10 mouse cellular contexts compared by ENCODE assay signal in the genomic region with DNA sequence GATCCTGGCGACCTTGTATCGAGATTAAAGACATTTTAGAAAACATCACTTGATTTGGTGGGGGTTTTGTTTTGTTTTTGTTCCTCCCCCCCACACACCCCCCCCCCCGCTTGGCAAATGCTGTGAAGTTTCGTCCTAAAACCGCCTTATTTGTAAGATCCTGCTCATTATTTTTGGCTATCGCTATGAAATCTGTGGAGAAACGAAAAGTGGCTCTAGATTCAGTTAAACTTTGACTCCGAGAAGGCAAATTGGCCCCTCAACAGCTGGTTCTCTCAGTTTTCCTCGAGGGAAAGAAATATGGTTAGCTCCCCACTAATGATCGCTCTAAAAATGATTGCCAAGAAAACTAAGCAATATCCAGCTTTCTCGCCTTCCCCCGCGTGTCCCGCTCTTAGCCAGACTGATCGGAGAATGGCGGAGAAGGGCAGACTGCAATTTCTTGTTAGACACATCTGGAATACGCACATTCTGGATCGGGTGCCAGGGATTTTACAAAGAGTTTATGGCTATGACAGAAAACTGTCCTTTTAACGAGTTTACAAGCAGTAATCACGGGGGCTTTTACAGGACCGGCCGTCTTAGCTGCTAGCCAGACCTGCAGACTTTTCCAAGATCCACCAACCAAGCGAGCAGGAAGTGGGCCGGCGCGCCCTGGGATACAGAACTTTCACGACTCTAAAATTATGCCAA. TPM values are rescaled to one million over a fixed set of nuclear protein-coding genes. Genes with fewer than 3 reads are reported as not detected.
DNase-seq lines count a peak whose midpoint lies in the region; ATAC-seq and TF ChIP-seq lines count a peak whose summit lies in the region.
"Had no signal": no experiment of that assay in that cellular context is flagged by ENCODE, and none has a peak within 500 bp of the region (broad histone marks: within the 10 kb centered on the region; RNA-seq: fewer than 3 reads in every experiment).

No protein-coding gene starts in this region.

- peak overlapping the region; percentile 55 for H3K4me2 ChIP-seq in limb, embryonic 11.5 days (ENCODE audit: low read depth, severe bottlenecking)

- H3K27ac ChIP-seq in limb, embryonic 11.5 days (replicated peaks; ENCODE audit: low read depth, low read length): 0 out of 2 replicates have a peak overlapping the region, but pooled peaks have one; percentile 10

- peak; percentile 14 to 24 for DNase-seq in heart, postnatal 14 days
- DNase-seq in heart, adult 18-20 months: no peak
- peak; percentile 53 for DNase-seq in brain, embryonic 14.5 days (ENCODE audit: low read depth)
- DNase-seq in limb, embryonic 11.5 days (ENCODE audit: low spot score): peak; percentile 68
- DNase-seq in cerebellum, adult 11-12 months: no peak
- DNase-seq: thymus, postnatal 25 days had no signal

- H3K9ac ChIP-seq in limb, embryonic 11.5 days (ENCODE audit: low read length): peak overlapping the region; percentile 55; the same call in 1 of the 2 replicates

- H3K27me3 ChIP-seq in E14TG2a.4 (ENCODE audit: insufficient read depth, low read length): peaks cover 84% of the 10 kb centered on the region
- H3K27me3 ChIP-seq in limb, embryonic 11.5 days (ENCODE audit: control insufficient read depth, insufficient read depth, low read length): peaks cover 29% of the 10 kb centered on the region

- peaks cover 53% of the 10 kb centered on the region for H3K4me1 ChIP-seq in E14TG2a.4 (replicated peaks; ENCODE audit: low read depth, low read length)
- peaks cover 23% of the 10 kb centered on the region for H3K4me1 ChIP-seq in limb, embryonic 11.5 days (ENCODE audit: control insufficient read depth, insufficient read depth, low read length)

- no peak for ATAC-seq in limb, embryonic 11.5 days (ENCODE audit: insufficient number of reproducible peaks, low FRiP score, low TSS enrichment, low read depth)
- ATAC-seq in megakaryocyte, adult 5-6 weeks (ENCODE audit: poor library complexity, severe bottlenecking): no peak

- H3K9me3 ChIP-seq in E14TG2a.4 (ENCODE audit: low read length): no peaks in the 10 kb centered on the region
- H3K9me3 ChIP-seq in limb, embryonic 11.5 days (ENCODE audit: control insufficient read depth, low read length): no peaks in the 10 kb centered on the region

- no peak for TF ChIP-seq CTCF in E14TG2a.4 (conservative IDR thresholded peaks at IDR 0.05; ENCODE audit: low read length)
- TF ChIP-seq CTCF in brain, embryonic 14.5 days (IDR thresholded peaks at IDR 0.05; ENCODE audit: borderline replicate concordance, extremely low read depth, insufficient read depth, insufficient read length): no peak

- TF ChIP-seq POLR2A in brain, embryonic 14.5 days (IDR thresholded peaks at IDR 0.05; ENCODE audit: borderline replicate concordance, extremely low read depth, insufficient read depth, insufficient read length, poor library complexity, severe bottlenecking): no peak

- H3K4me3 ChIP-seq in E14TG2a.4 (replicated peaks; ENCODE audit: low read length): peak overlapping the region; percentile 66; the same call in 1 of the 2 replicates
- peak overlapping the region; percentile 26 for H3K4me3 ChIP-seq in limb, embryonic 11.5 days (ENCODE audit: low read depth, low read length)

- WGBS in limb, embryonic 11.5 days: under 1% methylated on average over 27 of the region's 27 CpGs

- intact Hi-C loops in heart, postnatal 14 days (cut with DNase I): loop anchor here (5.0 to 10.0 kb wide), 3 partner anchors 98 to 244 kb away; a partner anchor contains a TSS

- peaks cover 12% of the 10 kb centered on the region for H3K36me3 ChIP-seq in E14TG2a.4 (ENCODE audit: insufficient read depth, low read length)
- no peaks in the 10 kb centered on the region for H3K36me3 ChIP-seq in limb, embryonic 11.5 days (ENCODE audit: control insufficient read depth, insufficient read depth, low read length)

RNA-seq across cellular contexts. Expression of a gene that starts 13.0 kb away (rescaled TPM):
- total RNA-seq in heart, postnatal 14 days (2021): under 1 TPM; 0.61 to 0.98 TPM
- total RNA-seq in heart, adult 18-20 months (2021): 1 to 10 TPM; 1.6 to 2.0 TPM
- polyA plus RNA-seq in brain, embryonic 14.5 days (2012; rRNA removed): 0.53 and 0.94 TPM in 2 replicates
- 58.5 and 66.4 TPM in 2 replicates for polyA plus RNA-seq in limb, embryonic 11.5 days (2014; fragmentation: Nextera tagmentation; extraction: Ambion mirVana)
- total RNA-seq in megakaryocyte, adult 5-6 weeks (2015): 0.04 and 0.11 TPM in 2 replicates
- not detected in 2 replicates for total RNA-seq in megakaryocyte, adult 5-6 weeks (2017)
- total RNA-seq: granulocyte monocyte progenitor cell, adult 5-6 weeks had no signal
- polyA plus RNA-seq: spleen, adult 2 months had no signal

Comparison
In these comparisons a context has a peak if more than half of its experiments do, and no peak if none do; other contexts are left out.
1. DNase-seq: peak in heart, postnatal 14 days (2 of 2), brain, embryonic 14.5 days (single experiment) and limb, embryonic 11.5 days (single experiment); none in heart, adult 18-20 months (0 of 2) and cerebellum, adult 11-12 months (single experiment).